Mouse (Mus musculus): ENCODE data around the gene Ttc33. TPM values are rescaled to one million over a fixed set of nuclear protein-coding genes. Genes with fewer than 3 reads are reported as not detected.

Ttc33 gene
- polyA plus RNA-seq, 1 experiment from 2014 or later = 37.5 TPM

DNA sequence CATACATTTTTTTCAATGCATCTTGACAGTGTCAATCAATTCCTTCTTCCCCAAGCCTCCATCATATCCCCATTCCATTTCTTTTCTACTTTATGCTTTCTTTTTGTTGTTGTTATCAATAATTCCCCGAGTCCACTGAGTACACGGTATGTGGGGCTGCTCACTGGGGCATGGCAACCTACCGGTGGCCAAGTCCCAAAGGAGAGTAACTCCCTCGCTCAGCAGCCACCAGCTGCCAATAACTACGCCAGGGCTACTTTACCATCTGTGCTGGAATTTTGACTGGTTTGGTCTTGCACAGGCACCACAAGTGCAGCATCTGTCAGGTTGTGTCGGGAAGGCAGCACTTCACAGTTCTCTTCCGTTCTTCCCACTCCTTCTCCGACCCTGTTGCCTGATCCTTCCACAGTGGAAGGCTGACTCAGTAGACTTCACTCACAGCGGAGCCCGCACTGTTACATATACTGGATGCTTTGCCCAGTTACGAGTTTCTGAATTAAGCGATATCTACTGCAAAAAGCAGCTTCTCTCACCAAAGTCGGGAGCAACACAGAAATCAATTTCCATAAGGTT is 76.9 kb downstream of the Ttc33 start:
- Histone ChIP-seq H3K4me3 (ENCODE audit: low read depth, low read length) (no peak overlapping the region), H3K9ac (ENCODE audit: low read depth, low read length) (no peak overlapping the region), H3K4me2 (no peak overlapping the region), H3K36me3 (ENCODE audit: control insufficient read depth, insufficient read depth, low read length) (no peaks in the 10 kb centered on the region), H3K27ac (ENCODE audit: low read depth, low read length) (no peak overlapping the region), H3K9me3 (replicated peaks; ENCODE audit: control insufficient read depth, low read length) (no peaks in the 10 kb centered on the region), H3K4me1 (ENCODE audit: control insufficient read depth, insufficient read depth, low read length) (no peaks in the 10 kb centered on the region), H3K27me3 (ENCODE audit: control insufficient read depth, insufficient read depth, low read length) (no peaks in the 10 kb centered on the region)
- 79% methylated on average over 13 of the region's 13 CpGs for WGBS (ENCODE audit: insufficient replicate concordance)
- no peak for ATAC-seq (replicated peaks; ENCODE audit: insufficient number of reproducible peaks, low FRiP score, low TSS enrichment)

DNA sequence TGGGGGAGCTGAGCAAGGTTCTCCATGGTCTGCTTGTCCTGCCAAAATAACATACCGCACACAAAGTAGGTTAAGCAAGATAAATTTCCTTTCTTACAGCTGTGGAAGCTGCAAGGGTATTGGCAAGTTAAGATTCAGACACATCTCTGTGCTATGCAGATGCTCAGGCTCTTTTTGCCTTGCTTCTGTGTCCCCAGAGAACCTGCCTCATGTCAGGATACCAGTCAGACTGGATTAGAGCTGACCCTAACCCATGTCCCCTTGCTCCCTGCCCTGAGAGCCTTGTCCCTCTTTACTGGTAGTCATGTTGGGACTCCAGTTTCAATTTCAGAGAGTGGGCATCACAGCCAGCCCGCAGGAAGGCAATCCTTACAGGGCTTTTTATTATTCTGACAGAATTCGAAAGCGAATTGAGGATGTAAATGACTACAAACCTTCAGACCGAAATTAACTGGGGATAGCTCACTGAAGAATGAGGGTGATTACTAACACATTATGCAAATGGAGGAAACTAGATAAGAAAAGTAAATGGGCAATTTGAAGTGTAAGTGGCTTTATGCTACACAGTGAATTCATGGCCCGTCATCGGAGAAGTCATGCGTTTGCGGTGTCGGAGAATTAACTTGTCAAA is 77.7 kb downstream of the Ttc33 start:
- no peak for ATAC-seq (replicated peaks; ENCODE audit: insufficient number of reproducible peaks, low FRiP score, low TSS enrichment)
- Histone ChIP-seq H3K9me3 (replicated peaks; ENCODE audit: control insufficient read depth, low read length) (no peaks in the 10 kb centered on the region), H3K4me1 (ENCODE audit: control insufficient read depth, insufficient read depth, low read length) (no peaks in the 10 kb centered on the region), H3K36me3 (ENCODE audit: control insufficient read depth, insufficient read depth, low read length) (no peaks in the 10 kb centered on the region), H3K27ac (ENCODE audit: low read depth, low read length) (no peak overlapping the region), H3K4me2 (no peak overlapping the region), H3K4me3 (ENCODE audit: low read depth, low read length) (no peak overlapping the region), H3K27me3 (ENCODE audit: control insufficient read depth, insufficient read depth, low read length) (no peaks in the 10 kb centered on the region), H3K9ac (ENCODE audit: low read depth, low read length) (no peak overlapping the region)
- 83% methylated on average over 10 of the region's 10 CpGs for WGBS (ENCODE audit: insufficient replicate concordance)

- Histone ChIP-seq H3K4me2 (no peak overlapping the region), H3K4me3 (ENCODE audit: low read depth, low read length) (no peak overlapping the region), H3K9me3 (replicated peaks; ENCODE audit: control insufficient read depth, low read length) (no peaks in the 10 kb centered on the region), H3K27ac (ENCODE audit: low read depth, low read length) (no peak overlapping the region), H3K27me3 (ENCODE audit: control insufficient read depth, insufficient read depth, low read length) (no peaks in the 10 kb centered on the region), H3K36me3 (ENCODE audit: control insufficient read depth, insufficient read depth, low read length) (no peaks in the 10 kb centered on the region), H3K4me1 (ENCODE audit: control insufficient read depth, insufficient read depth, low read length) (no peaks in the 10 kb centered on the region), H3K9ac (ENCODE audit: low read depth, low read length) (no peak overlapping the region)
- ATAC-seq (replicated peaks; ENCODE audit: insufficient number of reproducible peaks, low FRiP score, low TSS enrichment) = no peak
- 73% methylated on average over 3 of the region's 3 CpGs for WGBS (ENCODE audit: insufficient replicate concordance)
Observed at GRCm38 (mm10) chr15:5266095-5266494, 80.8 kb downstream of the Ttc33 start.

Other genes with a start within 250 kb of the Ttc33 start
- gene C7, start 121.8 kb upstream of the Ttc33 start, polyA plus RNA-seq (2014; fragmentation: Nextera tagmentation; extraction: Ambion mirVana) = 0.14 TPM in 1 of 2 replicates, not detected in the other
- gene Card6, start 77.0 kb upstream of the Ttc33 start, polyA plus RNA-seq (2014; fragmentation: Nextera tagmentation; extraction: Ambion mirVana) = 2.5 TPM in 2 replicates
- 433 and 532 TPM in 2 replicates for gene Rpl37, start 68.9 kb upstream of the Ttc33 start, polyA plus RNA-seq (2014; fragmentation: Nextera tagmentation; extraction: Ambion mirVana)
- gene Prkaa1, start 41.7 kb upstream of the Ttc33 start, polyA plus RNA-seq (2014; fragmentation: Nextera tagmentation; extraction: Ambion mirVana) = 25.5 and 28.0 TPM in 2 replicates
- gene Ptger4, start 58.7 kb downstream of the Ttc33 start, polyA plus RNA-seq (2014; fragmentation: Nextera tagmentation; extraction: Ambion mirVana) = 1.6 and 1.8 TPM in 2 replicates

All from heart, embryonic 11.5 days (tissue).